Mouse (Mus musculus) heart, adult 2 months (tissue): ENCODE measurements around the gene Ttn.

Experiments used
- CTCF ChIP-seq: fragments of 200-600 bp; IDR thresholded peaks from 2 replicates; pipeline ENCODE4 v1.8.1; 2022; ENCODE audit warnings: antibody characterized with exemption, mild to moderate bottlenecking, moderate library complexity
- EP300 ChIP-seq: fragments of 200-500 bp; IDR thresholded peaks from 2 replicates; pipeline ENCODE4 v1.6.1; 2011; ENCODE audit warnings: low read depth, low read length, control low read depth; ENCODE audit not compliant: insufficient read depth
- POLR2A ChIP-seq: fragments of 200-500 bp; IDR thresholded peaks from 2 replicates; pipeline ENCODE4 v1.6.1; 2011; ENCODE audit warnings: mild to moderate bottlenecking, low read depth, low read length, control low read depth; ENCODE audit not compliant: insufficient read depth

- TF ChIP-seq POLR2A (no peak), CTCF (no peak), EP300 (0 out of 2 replicates have a peak, but pooled peaks have one; percentile 14)
Observed at GRCm38 (mm10) chr2:76808334-76808733, 174.0 kb downstream of the Ttn start.
